Mouse (Mus musculus) C3H10T1/2 (cell line): ENCODE results near the gene Steap4. TPM values are rescaled to one million over a fixed set of nuclear protein-coding genes. Genes with fewer than 3 reads are reported as not detected.

Experiments
- polyA plus RNA-seq, 2 experiments: library from polyadenylated mRNA; unstranded; fragments of >200 nt; fragmentation: generic; extraction: Trizol; gene quantifications; one replicate each; pipeline ENCODE4 v1.2.1; 2012; ENCODE audit warnings: missing spikeins in 2 of 2

The Steap4 gene
- polyA plus RNA-seq: under 1 TPM in 1 of 2 experiments, not detected in 1; 0.37 TPM

DNA sequence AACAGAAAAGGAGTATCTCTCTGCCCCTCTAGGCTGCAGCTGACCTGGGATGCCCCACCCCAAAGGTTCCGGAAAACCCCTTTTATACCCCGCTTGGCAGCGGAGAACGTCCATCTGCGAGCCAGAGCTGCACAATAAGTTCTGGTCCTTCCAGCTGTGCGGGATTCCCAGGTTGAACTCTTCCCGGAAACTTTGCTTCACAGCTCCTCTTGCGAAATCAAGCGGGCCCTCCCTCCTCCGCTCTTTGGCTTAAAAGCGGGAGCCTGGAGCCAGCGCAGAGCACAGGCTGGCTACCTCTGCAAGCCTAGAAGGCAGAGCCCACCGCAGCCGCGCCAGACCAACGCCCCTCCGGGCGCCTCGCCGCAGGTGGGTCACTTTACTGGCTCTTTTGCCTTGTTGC, at the start of gene Steap4:
Gene Steap4 (plus strand): TSS at position 282 of the 400 bp plus-strand sequence.

Other genes starting within 250 kb of the Steap4 start
- 100 to 1,000 TPM; 180 to 205 TPM for gene Sri, start 85.6 kb downstream of the Steap4 start, polyA plus RNA-seq